Mouse (Mus musculus): ENCODE data around the gene Eml4. TPM values are rescaled to one million over a fixed set of nuclear protein-coding genes. Genes with fewer than 3 reads are reported as not detected.

Gene Eml4
- polyA plus RNA-seq, 1 experiment = 11.6 TPM

GRCm38 (mm10) chr17:83521881-83522280 lies 171.2 kb downstream of the Eml4 start:
- H3K27me3 ChIP-seq (ENCODE audit: control insufficient read depth, insufficient read depth, low read length) = no peaks in the 10 kb centered on the region
- TF ChIP-seq POLR2A (IDR thresholded peaks at IDR 0.05; ENCODE audit: control insufficient read depth, low read depth, low read length) (no peak), CTCF (IDR thresholded peaks at IDR 0.05; ENCODE audit: control insufficient read depth, insufficient read depth, insufficient replicate concordance, low read depth, low read length) (no peak)
- no peak overlapping the region for H3K27ac ChIP-seq (ENCODE audit: control insufficient read depth, insufficient read depth, low read depth, low read length)
- no peak overlapping the region for H3K4me3 ChIP-seq (ENCODE audit: control insufficient read depth, low read depth, low read length)
- no peaks in the 10 kb centered on the region for H3K36me3 ChIP-seq (ENCODE audit: control insufficient read depth, insufficient read depth, low read length)
- H3K4me1 ChIP-seq (ENCODE audit: control insufficient read depth, insufficient read depth, low read length) = peaks cover 4% of the 10 kb centered on the region; the same call in 1 of the 2 replicates

- no peaks in the 10 kb centered on the region for H3K36me3 ChIP-seq (ENCODE audit: control insufficient read depth, insufficient read depth, low read length)
- peaks cover 11% of the 10 kb centered on the region for H3K4me1 ChIP-seq (ENCODE audit: control insufficient read depth, insufficient read depth, low read length)
- no peak overlapping the region for H3K4me3 ChIP-seq (ENCODE audit: control insufficient read depth, low read depth, low read length)
- no peak overlapping the region for H3K27ac ChIP-seq (ENCODE audit: control insufficient read depth, insufficient read depth, low read depth, low read length)
- H3K27me3 ChIP-seq (ENCODE audit: control insufficient read depth, insufficient read depth, low read length) = no peaks in the 10 kb centered on the region
- no peak for TF ChIP-seq CTCF (IDR thresholded peaks at IDR 0.05; ENCODE audit: control insufficient read depth, insufficient read depth, insufficient replicate concordance, low read depth, low read length)
These were observed 172.1 kb downstream of the Eml4 start for GRCm38 (mm10) chr17:83522590-83523379.

GRCm38 (mm10) chr17:83524753-83525152 lies 174.0 kb downstream of the Eml4 start:
- Histone ChIP-seq H3K36me3 (ENCODE audit: control insufficient read depth, insufficient read depth, low read length) (no peaks in the 10 kb centered on the region), H3K4me3 (ENCODE audit: control insufficient read depth, low read depth, low read length) (no peak overlapping the region), H3K4me1 (ENCODE audit: control insufficient read depth, insufficient read depth, low read length) (peaks cover 15% of the 10 kb centered on the region), H3K27ac (ENCODE audit: control insufficient read depth, insufficient read depth, low read depth, low read length) (no peak overlapping the region), H3K27me3 (ENCODE audit: control insufficient read depth, insufficient read depth, low read length) (no peaks in the 10 kb centered on the region)
- no peak for TF ChIP-seq POLR2A (IDR thresholded peaks at IDR 0.05; ENCODE audit: control insufficient read depth, low read depth, low read length)
- TF ChIP-seq CTCF (IDR thresholded peaks at IDR 0.05; ENCODE audit: control insufficient read depth, insufficient read depth, insufficient replicate concordance, low read depth, low read length) = no peak

- TF ChIP-seq CTCF (IDR thresholded peaks at IDR 0.05; ENCODE audit: control insufficient read depth, insufficient read depth, insufficient replicate concordance, low read depth, low read length) (no peak), POLR2A (IDR thresholded peaks at IDR 0.05; ENCODE audit: control insufficient read depth, low read depth, low read length) (no peak)
- Histone ChIP-seq H3K4me3 (ENCODE audit: control insufficient read depth, low read depth, low read length) (no peak overlapping the region), H3K27me3 (ENCODE audit: control insufficient read depth, insufficient read depth, low read length) (no peaks in the 10 kb centered on the region), H3K27ac (ENCODE audit: control insufficient read depth, insufficient read depth, low read depth, low read length) (no peak overlapping the region), H3K36me3 (ENCODE audit: control insufficient read depth, insufficient read depth, low read length) (no peaks in the 10 kb centered on the region), H3K4me1 (ENCODE audit: control insufficient read depth, insufficient read depth, low read length) (peaks cover 15% of the 10 kb centered on the region)
These were observed 174.9 kb downstream of the Eml4 start for GRCm38 (mm10) chr17:83525596-83525995.

GRCm38 (mm10) chr17:83526091-83526561 lies 175.4 kb downstream of the Eml4 start:
- H3K27me3 ChIP-seq (ENCODE audit: control insufficient read depth, insufficient read depth, low read length) = no peaks in the 10 kb centered on the region
- peaks cover 15% of the 10 kb centered on the region for H3K4me1 ChIP-seq (ENCODE audit: control insufficient read depth, insufficient read depth, low read length)
- no peak overlapping the region for H3K27ac ChIP-seq (ENCODE audit: control insufficient read depth, insufficient read depth, low read depth, low read length)
- TF ChIP-seq CTCF (IDR thresholded peaks at IDR 0.05; ENCODE audit: control insufficient read depth, insufficient read depth, insufficient replicate concordance, low read depth, low read length) (no peak), POLR2A (IDR thresholded peaks at IDR 0.05; ENCODE audit: control insufficient read depth, low read depth, low read length) (no peak)
- no peaks in the 10 kb centered on the region for H3K36me3 ChIP-seq (ENCODE audit: control insufficient read depth, insufficient read depth, low read length)
- H3K4me3 ChIP-seq (ENCODE audit: control insufficient read depth, low read depth, low read length) = no peak overlapping the region

GRCm38 (mm10) chr17:83526624-83527532 lies 176.1 kb downstream of the Eml4 start:
- H3K36me3 ChIP-seq (ENCODE audit: control insufficient read depth, insufficient read depth, low read length) = no peaks in the 10 kb centered on the region
- no peak overlapping the region for H3K4me3 ChIP-seq (ENCODE audit: control insufficient read depth, low read depth, low read length)
- H3K4me1 ChIP-seq (ENCODE audit: control insufficient read depth, insufficient read depth, low read length) = peaks cover 15% of the 10 kb centered on the region
- TF ChIP-seq CTCF (IDR thresholded peaks at IDR 0.05; ENCODE audit: control insufficient read depth, insufficient read depth, insufficient replicate concordance, low read depth, low read length) = no peak
- no peak overlapping the region for H3K27ac ChIP-seq (ENCODE audit: control insufficient read depth, insufficient read depth, low read depth, low read length)
- H3K27me3 ChIP-seq (ENCODE audit: control insufficient read depth, insufficient read depth, low read length) = no peaks in the 10 kb centered on the region

All from testis, adult 2 months (tissue).